Mouse (Mus musculus) thymus, postnatal 25 days (tissue): ENCODE measurements around the gene Gm14214.

Experiments
- DNase-seq: peaks from one replicate; pipeline ENCODE4 v3.0.0; 2022

Gm14214 gene

GRCm38 (mm10) chr2:154769930-154770329, at the start of gene Gm14214:
TSS of gene Gm14214 (minus strand) at chr2:154770030.
- DNase-seq = no peak

GRCm38 (mm10) chr2:154818599-154818998, 48.8 kb upstream of the Gm14214 start:
- DNase-seq = no peak

- peak; percentile 28 for DNase-seq
Observed at GRCm38 (mm10) chr2:154817788-154818187, 48.0 kb upstream of the Gm14214 start.

- no peak for DNase-seq
Observed at GRCm38 (mm10) chr2:154817089-154817488, 47.3 kb upstream of the Gm14214 start.

- DNase-seq = no peak
Observed at GRCm38 (mm10) chr2:154813426-154813825, 43.6 kb upstream of the Gm14214 start.

- DNase-seq = no peak
Observed at GRCm38 (mm10) chr2:154810821-154811220, 41.0 kb upstream of the Gm14214 start.

- no peak for DNase-seq
Observed at GRCm38 (mm10) chr2:154809107-154809762, 39.4 kb upstream of the Gm14214 start.

GRCm38 (mm10) chr2:154807689-154808088, 37.9 kb upstream of the Gm14214 start:
- DNase-seq = no peak

GRCm38 (mm10) chr2:154803845-154804244, 34.0 kb upstream of the Gm14214 start:
- no peak for DNase-seq

GRCm38 (mm10) chr2:154803372-154803771, 33.5 kb upstream of the Gm14214 start:
- DNase-seq = no peak

GRCm38 (mm10) chr2:154791661-154792642, 22.1 kb upstream of the Gm14214 start:
- DNase-seq = peak; percentile 82

- DNase-seq = peak; percentile 98
Observed at GRCm38 (mm10) chr2:154790656-154791483, 21.0 kb upstream of the Gm14214 start, which contains the start of the genes Raly and a. TSS of gene Raly (plus strand) at chr2:154791096. TSS of gene a (plus strand) at chr2:154791402.

GRCm38 (mm10) chr2:154789977-154790655, 20.3 kb upstream of the Gm14214 start:
- no peak for DNase-seq

GRCm38 (mm10) chr2:154789381-154789780, 19.6 kb upstream of the Gm14214 start:
- no peak for DNase-seq

- DNase-seq = no peak
Observed at GRCm38 (mm10) chr2:154786776-154787175, 16.9 kb upstream of the Gm14214 start.

- no peak for DNase-seq
Observed at GRCm38 (mm10) chr2:154786187-154786586, 16.4 kb upstream of the Gm14214 start.

- no peak for DNase-seq
Observed at GRCm38 (mm10) chr2:154785284-154785683, 15.5 kb upstream of the Gm14214 start.

GRCm38 (mm10) chr2:154782856-154783650, 13.2 kb upstream of the Gm14214 start:
- no peak for DNase-seq

GRCm38 (mm10) chr2:154782361-154782760, 12.5 kb upstream of the Gm14214 start:
- DNase-seq = no peak

- DNase-seq = no peak
Observed at GRCm38 (mm10) chr2:154779648-154780047, 9.8 kb upstream of the Gm14214 start.

GRCm38 (mm10) chr2:154776496-154776895, 6.7 kb upstream of the Gm14214 start:
- no peak for DNase-seq
